Mouse (Mus musculus) hindbrain, embryonic 16.5 days (tissue): ENCODE data around the gene Stxbp2. TPM values are rescaled to one million over a fixed set of nuclear protein-coding genes. Genes with fewer than 3 reads are reported as not detected.

Source experiments
- ATAC-seq: fragments of 200-750 bp; cut with Nextera tagmentation; 2 replicates; pipeline ENCODE4 v1.8.0; 2017; ENCODE audit warnings: moderate TSS enrichment, moderate library complexity
- H3K27ac ChIP-seq: fragments of 300-500 bp; sonication (generic); 2 replicates; pipeline ENCODE4 v1.5.1; 2014; ENCODE audit warnings: low read depth, mild to moderate bottlenecking, control low read depth, low read length, moderate library complexity
- H3K27me3 ChIP-seq: fragments of 300-500 bp; sonication (generic); replicated peaks from 2 replicates; pipeline ENCODE4 v1.6.1; 2014; ENCODE audit warnings: low read length; ENCODE audit not compliant: control insufficient read depth, insufficient read depth
- H3K36me3 ChIP-seq: fragments of 300-500 bp; sonication (generic); 2 replicates; pipeline ENCODE4 v1.6.1; 2014; ENCODE audit warnings: mild to moderate bottlenecking, low read length, moderate library complexity, mixed read lengths; ENCODE audit not compliant: control insufficient read depth, insufficient read depth
- H3K4me1 ChIP-seq: fragments of 300-500 bp; sonication (generic); 2 replicates; pipeline ENCODE4 v1.6.1; 2014; ENCODE audit warnings: low read depth, low read length; ENCODE audit not compliant: control insufficient read depth, insufficient read depth
- H3K4me2 ChIP-seq: fragments of 300-500 bp; sonication (generic); 2 replicates; pipeline ENCODE4 v1.6.1; 2014; ENCODE audit warnings: mild to moderate bottlenecking, low read length, control low read depth, moderate library complexity
- H3K4me3 ChIP-seq: fragments of 300-500 bp; sonication (generic); 2 replicates; pipeline ENCODE4 v1.5.1; 2014; ENCODE audit warnings: mild to moderate bottlenecking, low read length, control low read depth, moderate library complexity
- H3K9ac ChIP-seq: fragments of 300-500 bp; sonication (generic); 2 replicates; pipeline ENCODE4 v1.6.1; 2014; ENCODE audit warnings: low read depth, mild to moderate bottlenecking, control low read depth, low read length, moderate library complexity
- H3K9me3 ChIP-seq: fragments of 300-500 bp; sonication (generic); 2 replicates; pipeline ENCODE4 v1.6.1; 2014; ENCODE audit warnings: mild to moderate bottlenecking, low read length, moderate library complexity; ENCODE audit not compliant: control insufficient read depth
- WGBS: fragments of 180-500 bp; shearing (Covaris S2); extraction: QIAGEN DNeasy Blood & Tissue Kit; methylation state at CpG from one replicate; pipeline ENCODE4 v1.1.7; 2014; 5-methylcytosine and 5-hydroxymethylcytosine counted together
- polyA plus RNA-seq: library from polyadenylated mRNA; unstranded; fragments of >200 nt; fragmentation: Nextera tagmentation; extraction: Ambion mirVana; gene quantifications from 2 replicates; pipeline ENCODE4 v1.2.1, GENCODE M21; 2015

Gene Stxbp2
- polyA plus RNA-seq, 1 experiment from 2014 or later = 39.3 TPM

DNA sequence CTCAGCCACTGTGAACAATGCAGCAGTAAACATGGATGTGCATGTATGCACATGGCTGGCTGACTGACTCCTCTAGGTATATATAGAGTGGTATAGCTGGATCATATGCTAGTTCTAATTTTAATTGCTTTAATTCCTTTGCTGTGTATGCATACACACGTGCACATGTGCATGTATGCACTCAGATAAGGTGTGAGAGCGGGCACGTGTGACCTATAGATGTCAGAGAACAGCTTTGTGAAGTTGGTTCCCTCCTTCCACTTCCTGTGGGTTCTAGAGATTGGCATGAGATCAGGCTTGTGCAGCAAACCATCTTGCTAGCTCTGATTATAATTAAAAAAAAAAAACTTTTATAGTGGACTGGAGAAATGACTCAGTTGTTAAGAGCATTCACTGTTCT, 22.1 kb downstream of the Stxbp2 start:
- H3K27me3 ChIP-seq = no peaks in the 10 kb centered on the region
- no peak overlapping the region for H3K9ac ChIP-seq
- H3K36me3 ChIP-seq = no peaks in the 10 kb centered on the region
- no peak overlapping the region for H3K4me3 ChIP-seq
- H3K4me1 ChIP-seq = no peaks in the 10 kb centered on the region; the same call in 1 of the 2 replicates
- 73% methylated on average over 3 of the region's 3 CpGs for WGBS
- H3K27ac ChIP-seq = no peak overlapping the region
- no peak overlapping the region for H3K4me2 ChIP-seq
- ATAC-seq = no peak
- no peaks in the 10 kb centered on the region for H3K9me3 ChIP-seq

- ATAC-seq = no peak
- 73% methylated on average over 11 of the region's 11 CpGs for WGBS
Observed at GRCm38 (mm10) chr8:3654726-3655508, 24.2 kb downstream of the Stxbp2 start.

DNA sequence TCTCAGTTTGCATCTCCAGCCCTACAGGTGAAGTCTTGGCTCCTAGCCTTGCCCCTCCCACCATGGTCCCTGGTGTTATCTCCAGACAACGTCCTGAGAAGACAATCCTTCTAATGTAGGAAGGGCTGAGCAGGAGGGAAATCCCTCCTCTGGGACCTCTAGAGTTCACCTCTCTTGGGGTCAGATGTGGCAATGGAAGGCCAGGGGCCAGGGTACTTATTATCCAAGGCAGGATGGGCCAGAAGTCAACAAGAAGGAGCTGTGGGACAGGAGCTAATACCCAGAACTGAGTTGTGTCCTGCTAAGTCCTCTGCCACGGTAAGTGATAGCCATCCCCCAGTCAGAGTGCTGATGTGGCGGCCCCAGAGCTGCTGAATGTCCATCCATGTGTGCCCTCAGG, 24.8 kb downstream of the Stxbp2 start, which contains the start of gene Retn:
Gene Retn, plus strand, starts transcription at position 245 of the 400 bp plus-strand sequence.
- ATAC-seq = no peak
- H3K27ac ChIP-seq = no peak within 1 kb of the TSS
- H3K4me3 ChIP-seq = no peak within 1 kb of the TSS
- 73% methylated on average over 3 of the region's 3 CpGs for WGBS
- H3K4me2 ChIP-seq = no peak within 1 kb of the TSS
- no peaks in the 10 kb centered on the region for H3K36me3 ChIP-seq
- no peak within 1 kb of the TSS for H3K9ac ChIP-seq
- no peaks in the 10 kb centered on the region; the same call in 1 of the 2 replicates for H3K4me1 ChIP-seq
- H3K27me3 ChIP-seq = no peaks in the 10 kb centered on the region
- no peaks in the 10 kb centered on the region for H3K9me3 ChIP-seq

More at GRCm38 (mm10) chr8:3654726-3655508, 24.2 kb downstream of the Stxbp2 start:
- H3K4me2 ChIP-seq = no peak overlapping the region
- H3K27me3 ChIP-seq = no peaks in the 10 kb centered on the region
- no peak overlapping the region for H3K9ac ChIP-seq
- H3K4me3 ChIP-seq = no peak overlapping the region
- H3K4me1 ChIP-seq = no peaks in the 10 kb centered on the region; the same call in 1 of the 2 replicates
- H3K36me3 ChIP-seq = no peaks in the 10 kb centered on the region
- H3K27ac ChIP-seq = no peak overlapping the region
- H3K9me3 ChIP-seq = no peaks in the 10 kb centered on the region

- H3K27ac ChIP-seq = no peak overlapping the region
- no peaks in the 10 kb centered on the region; the same call in 1 of the 2 replicates for H3K4me1 ChIP-seq
- H3K4me3 ChIP-seq = 0 out of 2 replicates have a peak overlapping the region, but pooled peaks have one; percentile 6
- ATAC-seq = peak; percentile 76
- no peak overlapping the region for H3K9ac ChIP-seq
- H3K9me3 ChIP-seq = no peaks in the 10 kb centered on the region
- WGBS = 26% methylated on average over 7 of the region's 7 CpGs
- no peaks in the 10 kb centered on the region for H3K27me3 ChIP-seq
- no peaks in the 10 kb centered on the region for H3K36me3 ChIP-seq
- H3K4me2 ChIP-seq = peak overlapping the region; percentile 34
Observed at GRCm38 (mm10) chr8:3656725-3657381, 26.1 kb downstream of the Stxbp2 start.

DNA sequence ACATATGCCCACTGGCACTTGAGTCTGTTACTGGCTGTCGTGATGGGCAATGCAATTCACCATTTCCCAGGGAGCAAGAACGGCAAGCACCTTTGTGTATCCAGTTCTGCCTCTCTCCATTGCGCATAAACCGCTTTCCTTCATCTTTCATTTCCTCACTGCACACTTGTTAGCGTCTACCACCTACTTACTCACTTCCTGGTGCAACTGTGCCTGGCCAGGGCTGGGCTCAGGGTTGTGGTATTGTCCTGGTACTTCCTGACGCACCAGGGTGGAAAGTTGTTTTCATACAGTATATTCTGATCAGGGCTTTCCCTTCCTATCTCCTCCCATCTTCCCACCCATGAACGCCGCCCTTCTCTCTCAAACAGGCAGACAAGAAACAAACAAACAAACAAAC, 30.1 kb downstream of the Stxbp2 start:
- Histone ChIP-seq H3K4me3 (no peak overlapping the region), H3K9me3 (no peaks in the 10 kb centered on the region), H3K27me3 (no peaks in the 10 kb centered on the region), H3K36me3 (no peaks in the 10 kb centered on the region), H3K9ac (no peak overlapping the region), H3K27ac (no peak overlapping the region), H3K4me2 (no peak overlapping the region), H3K4me1 (no peaks in the 10 kb centered on the region; the same call in 1 of the 2 replicates)
- 89% methylated on average over 8 of the region's 8 CpGs for WGBS
- no peak for ATAC-seq

GRCm38 (mm10) chr8:3664405-3664804, 33.6 kb downstream of the Stxbp2 start:
- H3K4me3 ChIP-seq = no peak overlapping the region
- no peaks in the 10 kb centered on the region for H3K27me3 ChIP-seq
- no peak overlapping the region for H3K4me2 ChIP-seq
- WGBS = 76% methylated on average over 5 of the region's 5 CpGs
- H3K9me3 ChIP-seq = no peaks in the 10 kb centered on the region
- H3K9ac ChIP-seq = no peak overlapping the region
- no peak for ATAC-seq
- no peaks in the 10 kb centered on the region for H3K4me1 ChIP-seq
- H3K36me3 ChIP-seq = no peaks in the 10 kb centered on the region
- no peak overlapping the region for H3K27ac ChIP-seq

GRCm38 (mm10) chr8:3665507-3665906, 34.8 kb downstream of the Stxbp2 start, which contains the start of gene Mcemp1:
Gene Mcemp1, plus strand, starts transcription at chr8:3665754.
- no peaks in the 10 kb centered on the region for H3K36me3 ChIP-seq

DNA sequence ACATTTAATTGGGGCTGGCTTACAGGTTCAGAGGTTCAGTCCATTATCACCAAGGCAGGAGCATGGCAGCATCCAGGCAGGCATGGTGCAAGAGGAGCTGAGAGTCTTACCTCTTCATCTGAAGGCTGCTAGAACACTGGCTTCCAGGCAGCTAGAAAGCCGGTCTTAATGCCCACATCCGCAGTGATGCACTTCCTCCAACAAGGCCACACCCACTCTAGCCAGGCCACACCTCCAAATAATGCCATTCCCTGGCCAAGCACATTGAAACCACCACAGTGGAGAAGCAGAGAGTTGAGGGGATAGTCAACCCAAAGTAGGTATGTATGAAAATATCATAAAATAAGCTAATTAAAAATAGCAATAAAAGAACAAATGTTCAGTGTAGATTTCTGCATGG, 39.6 kb downstream of the Stxbp2 start:
- no peak overlapping the region for H3K27ac ChIP-seq
- 87% methylated on average over 2 of the region's 2 CpGs for WGBS

More at GRCm38 (mm10) chr8:3665507-3665906, 34.8 kb downstream of the Stxbp2 start, which contains the start of gene Mcemp1:
- no peak for ATAC-seq
- Histone ChIP-seq H3K4me1 (no peaks in the 10 kb centered on the region), H3K9ac (no peak within 1 kb of the TSS), H3K27me3 (no peaks in the 10 kb centered on the region), H3K4me3 (no peak within 1 kb of the TSS), H3K27ac (no peak within 1 kb of the TSS), H3K4me2 (no peak within 1 kb of the TSS), H3K9me3 (no peaks in the 10 kb centered on the region)
- 79% methylated on average over 6 of the region's 6 CpGs for WGBS

DNA sequence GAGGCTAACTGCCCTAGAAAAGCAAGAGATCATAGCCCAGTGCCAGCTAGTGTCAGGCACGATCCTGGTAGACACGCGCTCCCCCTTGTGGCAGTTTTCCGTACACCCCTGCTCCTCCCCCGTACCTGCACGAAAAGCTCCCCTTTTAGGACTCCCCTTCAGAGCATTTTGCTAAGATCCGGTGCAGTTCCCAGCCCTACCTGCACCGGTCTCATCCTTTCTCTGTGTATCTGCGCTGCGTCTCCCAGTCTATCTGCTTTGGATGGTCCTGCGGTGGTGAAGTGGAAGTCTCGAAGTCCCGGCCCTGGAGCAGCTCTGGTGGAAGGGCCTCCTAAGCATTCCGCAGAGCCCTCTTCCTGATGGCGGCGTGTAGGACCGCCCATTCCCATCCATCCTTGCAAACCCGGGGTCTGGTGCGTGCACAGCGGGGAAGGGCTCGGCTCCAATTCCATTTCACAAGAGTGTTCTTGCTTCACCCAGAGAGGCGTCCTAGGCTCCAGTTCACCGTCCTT, 41.3 kb downstream of the Stxbp2 start, which contains the start of gene Fcor:
Gene Fcor, minus strand, starts transcription at position 383 of the 512 bp plus-strand sequence.
- 0% methylated on average over 23 of the region's 23 CpGs for WGBS
- Histone ChIP-seq H3K27me3 (no peaks in the 10 kb centered on the region), H3K36me3 (no peaks in the 10 kb centered on the region), H3K27ac (peak within 1 kb of the TSS; percentile 81), H3K9me3 (no peaks in the 10 kb centered on the region), H3K9ac (peak within 1 kb of the TSS; percentile 72), H3K4me2 (peak within 1 kb of the TSS; percentile 69), H3K4me1 (peaks cover 3% of the 10 kb centered on the region), H3K4me3 (peak within 1 kb of the TSS; percentile 56)
- peak; percentile 90 for ATAC-seq

More for the DNA sequence above, 39.6 kb downstream of the Stxbp2 start:
- Histone ChIP-seq H3K4me1 (no peaks in the 10 kb centered on the region; the same call in 1 of the 2 replicates), H3K9me3 (no peaks in the 10 kb centered on the region), H3K36me3 (no peaks in the 10 kb centered on the region), H3K4me3 (no peak overlapping the region), H3K4me2 (no peak overlapping the region), H3K9ac (no peak overlapping the region), H3K27me3 (no peaks in the 10 kb centered on the region)
- ATAC-seq = no peak
